Mouse (Mus musculus): ENCODE measurements around the gene Mettl5. TPM values are rescaled to one million over a fixed set of nuclear protein-coding genes. Genes with fewer than 3 reads are reported as not detected.

Gene Mettl5
- polyA plus RNA-seq (2012) = 75.0 TPM in 2 replicates

GRCm38 (mm10) chr2:69885451-69886305 is at the start of gene Mettl5:
TSS of gene Mettl5 (minus strand) at chr2:69885615.

GRCm38 (mm10) chr2:69897039-69897617 is 11.7 kb upstream of the Mettl5 start, which contains the start of gene Ubr3:
TSS of gene Ubr3 (plus strand) at chr2:69897246.

GRCm38 (mm10) chr2:69861485-69862091 is 23.8 kb downstream of the Mettl5 start, which contains the start of gene Ssb:
TSS of gene Ssb (plus strand) at chr2:69861562.

GRCm38 (mm10) chr2:69821711-69822110 is 63.7 kb downstream of the Mettl5 start, which contains the start of gene Klhl23:
TSS of gene Klhl23 (plus strand) at chr2:69821944.

Other genes starting within 250 kb of the Mettl5 start
- gene Bbs5, start 238.4 kb downstream of the Mettl5 start, polyA plus RNA-seq (2012) = 0.10 TPM in 1 of 2 replicates, not detected in the other
- gene Klhl41, start 215.5 kb downstream of the Mettl5 start, polyA plus RNA-seq (2012) = 0.08 TPM in 1 of 2 replicates, not detected in the other
- gene Fastkd1, start 172.1 kb downstream of the Mettl5 start, polyA plus RNA-seq (2012) = 0.58 and 0.68 TPM in 2 replicates
- gene Ppig, start 163.1 kb downstream of the Mettl5 start, polyA plus RNA-seq (2012) = 13.7 and 21.4 TPM in 2 replicates
- gene Ccdc173, start 96.0 kb downstream of the Mettl5 start, polyA plus RNA-seq (2012) = 0.37 and 0.44 TPM in 2 replicates
- 33.9 and 37.1 TPM in 2 replicates for gene Phospho2, start 96.0 kb downstream of the Mettl5 start, polyA plus RNA-seq (2012)
- gene Klhl23, start 63.7 kb downstream of the Mettl5 start, polyA plus RNA-seq (2012) = 1.3 and 2.0 TPM in 2 replicates
- gene Ssb, start 24.1 kb downstream of the Mettl5 start, polyA plus RNA-seq (2012) = 31.5 and 45.4 TPM in 2 replicates
- gene Ubr3, start 11.6 kb upstream of the Mettl5 start, polyA plus RNA-seq (2012) = 6.9 and 10.3 TPM in 2 replicates
- not detected in 2 replicates for gene Myo3b, start 153.5 kb upstream of the Mettl5 start, polyA plus RNA-seq (2012)